Mouse (Mus musculus) inflammation-experienced regulatory T-cells, adult 16 weeks (primary cell): ENCODE results near the gene Dusp10. TPM values are rescaled to one million over a fixed set of nuclear protein-coding genes. Genes with fewer than 3 reads are reported as not detected.

Source experiments
- polyA plus RNA-seq: library from polyadenylated mRNA; unstranded; fragments of 100-300 nt; shearing (Covaris generic); gene quantifications from one replicate; pipeline ENCODE4 v1.2.1, GENCODE M21; 2017

The Dusp10 gene
- polyA plus RNA-seq, result 30.1 TPM

DNA sequence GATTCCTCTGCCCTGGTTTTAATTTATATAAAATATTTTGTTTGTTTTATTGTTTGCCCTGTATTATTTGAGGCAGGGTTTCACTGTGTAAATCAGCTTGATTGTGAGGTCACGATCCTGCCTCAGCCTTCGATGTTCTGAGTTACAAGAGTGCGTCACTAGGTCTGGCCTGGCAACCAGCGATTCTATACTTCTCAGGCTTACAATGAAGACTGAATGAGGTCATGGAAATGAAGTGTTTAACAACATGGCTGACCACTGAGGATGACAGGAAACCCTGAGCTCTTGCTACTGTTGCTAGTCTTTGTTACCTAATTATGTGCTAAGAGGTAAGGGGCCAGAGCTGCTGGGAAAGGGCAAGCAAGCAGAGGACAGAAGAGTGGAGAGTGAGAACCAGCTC is at the start of gene Dusp10:
TSS of gene Dusp10 (plus strand) at position 197 of the 400 bp plus-strand sequence.

DNA sequence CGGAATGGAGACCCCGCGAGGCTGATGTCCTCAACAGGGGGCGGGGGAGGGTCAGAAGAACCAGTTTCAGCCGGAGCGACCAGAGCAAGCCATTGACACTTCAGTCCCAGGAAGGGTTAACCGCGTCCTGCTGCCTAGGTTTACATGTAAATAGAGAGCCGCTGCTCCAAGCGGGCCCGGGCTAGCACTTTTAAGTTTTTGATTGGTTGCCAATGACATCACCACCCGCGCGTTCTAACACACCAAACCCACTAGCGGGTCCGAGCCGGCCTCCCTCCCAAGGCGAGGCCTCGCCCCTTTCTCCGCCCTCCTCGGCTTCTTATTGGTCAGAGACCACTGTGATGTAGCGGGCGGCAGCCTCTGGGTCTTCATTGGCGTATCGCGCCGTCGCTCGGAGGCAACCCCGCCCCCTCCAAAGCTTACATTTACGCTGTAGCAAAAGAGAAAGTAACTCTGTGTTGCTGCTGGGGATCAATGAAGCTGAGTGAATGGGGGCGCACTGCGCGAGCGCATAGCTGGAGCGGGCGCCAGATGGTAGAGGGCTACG is 21.0 kb downstream of the Dusp10 start, which contains the start of gene 1700056E22Rik:
TSS of gene 1700056E22Rik (minus strand) at position 291 of the 547 bp plus-strand sequence.

Other genes with a start within 250 kb of the Dusp10 start
- gene 1700056E22Rik, start 21.0 kb downstream of the Dusp10 start, polyA plus RNA-seq, result 1.2 TPM